Mouse (Mus musculus) right cerebral cortex, postnatal 4 days (tissue): ENCODE measurements around the gene Znfx1.

ENCODE experiments used
- DNase-seq: peaks from one replicate; pipeline ENCODE4 v3.0.0-alpha.2; 2022

The Znfx1 gene

GRCm38 (mm10) chr2:167062965-167063880 lies at the start of gene Znfx1:
Gene Znfx1 (minus strand): TSS chr2:167063015.
- peak; percentile 99 for DNase-seq

DNA sequence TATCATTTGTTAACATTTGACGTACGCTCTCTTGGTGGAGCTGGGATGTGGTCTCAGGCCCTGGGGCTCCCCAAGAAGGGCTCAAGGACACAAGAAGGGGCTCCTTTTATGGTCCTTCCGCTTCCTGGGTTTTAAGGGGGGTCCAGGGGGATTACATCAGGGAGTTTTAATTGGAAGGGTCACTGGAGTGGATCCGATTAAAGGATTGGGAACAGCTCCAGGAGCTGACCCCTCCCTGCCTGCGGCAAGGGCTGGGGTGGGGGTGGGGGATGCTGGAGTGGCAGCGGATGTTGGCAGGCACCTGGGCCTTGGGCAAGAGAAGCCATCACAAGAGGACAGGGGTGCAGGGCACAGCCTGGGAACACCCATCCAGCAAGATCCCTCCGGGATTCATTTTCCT lies 49.4 kb upstream of the Znfx1 start:
- no peak for DNase-seq

GRCm38 (mm10) chr2:167109506-167109905 lies 46.7 kb upstream of the Znfx1 start:
- no peak for DNase-seq

- DNase-seq, result no peak
Observed at GRCm38 (mm10) chr2:167103546-167103945, 40.7 kb upstream of the Znfx1 start.

DNA sequence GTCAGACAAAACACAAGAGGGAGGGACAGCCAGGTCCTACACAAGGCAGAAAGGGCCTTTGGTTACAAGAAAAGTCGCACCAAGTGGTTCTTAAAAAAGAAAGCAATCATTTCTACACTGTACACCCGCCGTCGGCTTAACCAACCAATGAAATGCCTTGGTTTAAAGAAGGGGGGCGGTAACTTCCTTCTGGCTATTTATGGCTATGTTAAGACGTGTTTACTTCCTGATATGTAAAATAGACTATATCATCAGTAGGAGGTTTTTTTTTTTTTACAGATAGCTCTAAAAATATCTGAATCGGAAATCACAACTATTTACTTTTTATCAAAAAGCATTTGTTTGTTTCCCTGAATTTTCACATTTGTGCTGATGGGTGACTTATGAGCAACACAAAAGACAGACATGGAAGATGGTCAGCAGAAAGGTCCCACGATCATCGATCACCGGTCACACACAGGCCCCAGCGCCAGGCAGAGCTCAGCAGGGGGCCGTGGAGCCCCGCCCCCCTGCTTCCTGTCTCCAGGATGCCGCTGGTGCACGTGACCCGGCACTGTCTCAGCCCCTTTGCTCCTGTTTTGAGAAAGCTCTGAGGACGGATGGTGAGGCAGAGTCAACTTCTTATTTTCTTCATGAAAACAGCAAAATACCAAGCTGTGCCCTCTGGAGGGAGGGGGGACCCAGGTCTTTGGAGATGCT lies 39.1 kb upstream of the Znfx1 start:
- no peak for DNase-seq

DNA sequence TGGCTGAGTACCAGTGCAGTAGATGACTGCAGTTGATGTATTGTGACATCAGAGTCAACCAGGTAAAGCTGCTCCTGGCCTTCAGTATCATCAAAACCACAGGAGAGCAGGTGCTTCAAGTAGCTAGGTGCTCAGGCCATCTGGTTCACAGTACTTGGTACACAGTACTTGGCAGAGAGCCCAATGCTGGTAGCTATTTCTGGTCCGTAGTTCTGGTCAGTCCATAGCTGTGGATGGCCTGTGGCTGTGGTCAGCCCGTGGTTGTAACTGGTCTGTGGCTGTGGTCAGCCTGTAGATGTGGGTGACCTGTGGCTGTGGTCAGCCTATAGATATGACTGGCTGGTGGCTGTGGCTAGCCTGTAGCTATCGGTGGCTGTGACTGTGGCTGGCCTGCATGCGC lies 31.9 kb upstream of the Znfx1 start:
- DNase-seq, result no peak

- no peak for DNase-seq
Observed at GRCm38 (mm10) chr2:167093171-167093900, 30.5 kb upstream of the Znfx1 start.

DNA sequence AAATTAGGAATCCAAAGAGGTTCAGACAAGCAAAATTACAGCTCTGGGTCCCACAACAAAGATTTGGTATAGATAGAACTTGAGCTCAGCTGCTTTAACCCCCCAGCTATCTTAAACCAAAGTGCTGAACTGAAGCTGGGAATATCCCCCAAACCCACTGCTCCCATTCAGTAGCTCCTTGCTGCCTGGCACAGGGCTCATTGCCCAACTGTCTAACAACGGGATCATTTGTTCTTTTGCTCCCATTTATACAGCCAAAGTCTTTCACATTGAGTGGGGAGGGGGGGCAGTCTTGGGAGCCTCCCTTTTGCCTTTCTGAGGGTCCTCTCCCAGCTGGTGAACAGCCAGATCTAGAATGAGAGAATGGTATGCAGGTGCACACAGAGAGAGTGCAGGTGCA lies 27.5 kb upstream of the Znfx1 start:
- DNase-seq, result no peak

DNA sequence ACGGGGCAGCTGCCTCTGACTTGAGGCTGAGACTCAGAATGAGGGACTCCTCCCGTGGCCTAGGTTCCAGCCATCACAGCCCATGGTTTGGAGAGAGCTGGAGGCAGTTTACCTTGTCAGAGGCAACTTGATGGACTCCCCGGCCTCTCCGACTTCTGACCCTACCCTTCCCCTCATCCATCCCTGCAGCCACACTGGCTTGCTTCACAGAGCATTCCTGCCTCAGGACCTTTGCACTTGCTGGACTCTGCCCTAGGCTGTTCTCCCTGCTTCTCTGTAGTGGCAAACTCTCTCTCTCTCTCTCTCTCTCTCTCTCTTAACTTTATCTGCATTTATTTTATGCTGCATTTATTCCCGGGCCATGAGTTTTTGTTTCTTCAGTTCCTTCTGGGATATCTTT lies 24.0 kb upstream of the Znfx1 start:
- no peak for DNase-seq

DNA sequence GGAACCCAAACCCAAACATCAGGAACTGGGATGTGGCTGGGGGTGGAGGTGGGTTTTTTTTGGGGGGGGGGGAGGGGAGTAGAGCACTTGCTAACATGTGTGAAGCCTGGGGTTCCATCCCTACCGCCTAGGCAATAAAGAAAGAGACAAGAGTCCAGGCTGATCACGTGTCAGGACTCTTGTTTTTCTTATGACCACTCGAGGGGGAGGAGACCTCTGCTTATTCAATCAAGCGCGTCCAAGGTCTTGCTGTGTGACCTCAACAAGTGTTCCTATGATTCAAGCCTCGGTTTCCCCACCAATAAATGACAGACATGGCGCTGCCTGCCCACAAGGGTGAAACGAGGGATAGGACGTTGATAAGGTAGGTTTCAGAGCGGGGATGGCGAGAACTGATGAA lies 23.3 kb upstream of the Znfx1 start:
- no peak for DNase-seq

GRCm38 (mm10) chr2:167081639-167082038 lies 18.8 kb upstream of the Znfx1 start:
- DNase-seq, result no peak

DNA sequence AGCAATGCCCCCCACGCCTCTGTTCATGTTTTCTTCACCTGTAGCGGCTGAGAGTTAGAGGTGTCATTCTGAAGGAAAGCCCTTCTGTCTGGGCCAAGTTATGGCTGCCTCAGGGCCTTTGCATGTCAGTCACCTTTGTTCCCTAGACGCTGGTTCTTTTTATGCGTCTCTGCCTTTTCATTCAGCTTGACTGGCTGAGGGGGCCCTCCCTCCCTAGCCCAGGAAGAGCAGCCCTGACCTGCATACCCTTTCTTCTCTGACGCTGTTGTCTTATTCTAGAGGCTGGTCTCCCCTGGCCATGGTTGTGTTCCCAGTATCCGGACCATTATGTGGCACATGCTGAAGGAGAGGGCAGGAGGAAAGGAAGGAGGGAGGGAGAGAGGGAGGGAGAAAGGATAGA lies 18.3 kb upstream of the Znfx1 start:
- DNase-seq, result no peak

DNA sequence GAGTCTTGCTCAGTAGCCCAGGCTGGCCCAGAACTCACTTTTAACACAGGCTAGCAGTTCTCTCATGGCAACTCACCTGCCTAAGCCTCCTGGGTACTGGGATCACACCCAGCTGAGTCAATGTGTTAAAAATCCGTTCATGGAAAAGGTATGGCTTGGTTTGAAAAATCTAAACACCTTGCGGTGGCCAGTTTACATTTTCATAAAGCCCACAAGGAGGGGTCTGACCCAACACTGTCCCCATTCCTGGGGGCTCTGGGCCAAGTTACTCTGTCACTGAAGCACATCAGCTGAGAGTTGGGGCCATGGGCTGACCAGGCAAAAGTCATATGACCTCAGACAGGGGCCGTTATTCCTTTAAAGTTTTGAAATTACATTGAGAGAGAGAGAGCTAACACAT lies 17.6 kb upstream of the Znfx1 start:
- DNase-seq, result no peak

- DNase-seq, result peak; percentile 31
Observed at GRCm38 (mm10) chr2:167079535-167080257, 16.9 kb upstream of the Znfx1 start.

DNA sequence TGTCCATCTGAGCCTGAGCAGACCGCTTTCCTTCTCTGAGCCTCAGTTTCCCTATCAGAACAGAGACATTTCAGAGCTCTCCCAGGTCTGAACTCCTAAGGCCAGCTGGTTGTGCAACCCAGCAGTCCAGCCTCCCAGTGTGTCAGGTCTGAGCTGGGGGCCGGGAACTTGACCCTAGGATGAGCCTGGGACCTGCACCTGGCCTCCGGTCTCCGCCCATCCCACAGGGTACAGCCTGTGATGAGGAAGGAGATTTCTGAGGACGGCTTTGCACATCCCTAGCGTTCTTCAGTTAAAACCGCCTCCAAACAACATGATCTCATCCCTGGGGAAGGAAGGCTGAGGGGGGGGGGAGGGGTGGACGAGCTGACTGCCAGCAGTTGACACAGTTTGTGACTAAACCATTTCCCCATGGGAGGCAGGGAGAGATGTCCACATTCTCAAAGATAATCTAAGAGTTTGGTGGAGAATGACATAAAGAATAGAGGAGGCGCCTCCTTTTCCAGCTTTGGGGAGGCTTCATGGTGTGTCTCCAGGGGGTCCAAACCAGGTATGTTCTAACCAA lies 16.2 kb upstream of the Znfx1 start:
- no peak for DNase-seq

DNA sequence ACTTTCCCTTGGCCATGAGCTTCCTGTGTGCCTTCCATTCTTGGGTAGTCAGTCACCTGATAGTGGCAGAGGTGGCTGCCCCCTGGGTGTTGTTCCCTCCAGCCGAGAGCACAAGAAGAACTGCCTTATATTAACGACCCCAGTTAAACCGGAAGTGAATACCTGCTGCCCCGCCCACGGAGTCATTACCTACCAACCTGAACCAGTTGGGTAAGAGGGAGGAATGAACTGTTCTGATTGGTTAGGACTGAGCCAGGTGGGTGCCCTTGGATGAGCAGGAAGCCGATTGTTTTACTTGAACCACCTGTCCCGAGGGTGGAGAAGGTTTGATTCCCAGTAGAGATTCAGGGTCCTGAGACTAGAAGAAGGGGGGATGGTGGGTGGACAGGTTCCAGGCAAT lies 15.7 kb upstream of the Znfx1 start:
- DNase-seq, result no peak

GRCm38 (mm10) chr2:167077199-167077962 lies 14.6 kb upstream of the Znfx1 start:
- no peak for DNase-seq

GRCm38 (mm10) chr2:167076759-167077158 lies 13.9 kb upstream of the Znfx1 start:
- no peak for DNase-seq

GRCm38 (mm10) chr2:167076352-167076751 lies 13.5 kb upstream of the Znfx1 start:
- DNase-seq, result no peak

- no peak for DNase-seq
Observed at GRCm38 (mm10) chr2:167074587-167074986, 11.8 kb upstream of the Znfx1 start.
